Mouse (Mus musculus) testis, adult 2 months (tissue): ENCODE measurements around the gene C1qtnf1.

Experiments used
- CTCF ChIP-seq: fragments of 200-500 bp; IDR thresholded peaks from 2 replicates; pipeline ENCODE4 v1.5.1; 2012; ENCODE audit warnings: low read depth, mild to moderate bottlenecking, inconsistent platforms, low read length, moderate library complexity; ENCODE audit not compliant: control insufficient read depth, insufficient read depth, insufficient replicate concordance
- POLR2A ChIP-seq: fragments of 200-500 bp; IDR thresholded peaks from 2 replicates; pipeline ENCODE4 v1.6.1; 2012; ENCODE audit warnings: low read depth, mild to moderate bottlenecking, inconsistent platforms, low read length, moderate library complexity; ENCODE audit not compliant: control insufficient read depth

DNA sequence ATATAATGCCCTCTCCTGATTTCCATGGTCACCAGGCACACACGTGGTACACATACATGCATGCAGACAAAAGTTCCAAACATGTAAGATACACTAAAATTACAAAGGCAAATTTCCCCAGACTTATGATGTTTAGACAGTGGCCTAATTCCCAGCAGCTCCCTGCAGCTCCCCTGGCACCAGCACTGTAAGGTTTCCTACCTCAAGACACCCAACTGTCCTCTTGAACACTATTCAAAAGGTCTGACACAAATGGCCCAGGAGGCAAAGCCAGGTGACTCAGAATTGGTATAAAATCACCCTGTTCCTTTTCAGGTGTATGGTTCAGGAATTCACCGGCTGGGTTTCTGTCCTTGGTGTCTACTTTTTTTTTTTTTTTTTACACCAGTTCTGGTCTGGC is 24.8 kb upstream of the C1qtnf1 start:
- no peak for TF ChIP-seq POLR2A
- no peak for TF ChIP-seq CTCF
